Mouse (Mus musculus) liver, embryonic 14.5 days (tissue): Measurements from ENCODE around the gene Mpnd.
A peak's percentile ranks its signal among the peaks of the same experiment; 100 is the strongest.

Experiments used
- CTCF ChIP-seq: IDR thresholded peaks from 2 replicates; pipeline ENCODE4 v1.5.1; 2016; ENCODE audit warnings: antibody characterized with exemption, low read depth, control low read depth
- EP300 ChIP-seq: IDR thresholded peaks from 2 replicates; pipeline ENCODE4 v1.6.1; 2016; ENCODE audit warnings: antibody characterized with exemption, low read depth

DNA sequence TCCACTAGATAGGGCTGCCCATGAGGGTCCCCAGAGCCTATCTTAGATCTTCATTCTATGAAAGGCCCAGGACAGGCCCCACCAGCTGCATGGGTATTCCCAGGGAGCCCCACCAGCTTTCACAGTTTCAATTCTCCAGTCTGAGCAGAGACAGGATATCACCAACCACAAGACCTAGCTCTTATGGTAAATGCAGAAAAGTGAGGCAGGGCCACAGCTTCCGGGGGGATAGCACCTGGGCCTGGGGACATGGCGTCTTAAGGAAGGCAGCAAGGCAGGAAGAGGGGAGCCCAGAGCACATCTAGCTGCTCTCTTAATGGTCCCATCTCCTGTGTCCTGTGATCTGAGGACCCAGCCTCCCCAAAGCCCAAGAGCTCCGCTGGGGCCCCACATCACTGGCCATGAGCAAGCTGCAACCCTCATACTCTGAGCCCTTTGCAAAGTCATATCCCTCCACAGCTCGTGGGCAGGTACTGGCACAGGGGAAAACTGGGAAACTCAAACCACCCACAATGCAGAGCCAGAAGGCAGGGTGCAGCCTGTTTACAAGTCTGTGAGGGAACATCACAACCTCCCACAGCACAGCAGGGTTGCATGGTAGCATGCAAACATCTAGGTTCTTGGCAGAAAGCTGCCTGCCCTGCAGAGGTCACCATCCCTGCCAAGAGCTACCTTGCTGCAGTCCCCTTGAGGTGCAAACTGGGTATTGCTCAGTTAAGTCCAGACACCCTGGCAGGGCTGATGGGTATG is 15.8 kb downstream of the Mpnd start:
- TF ChIP-seq CTCF (0 out of 2 replicates have a peak, but pooled peaks have one; percentile 5), EP300 (no peak)
